Mouse (Mus musculus) kidney, embryonic 14.5 days (tissue): ENCODE measurements around the gene Abhd16b. TPM values are rescaled to one million over a fixed set of nuclear protein-coding genes. Genes with fewer than 3 reads are reported as not detected.
"Not testable (repeated sequence)": the region's sequence is repeated elsewhere in the genome, so short reads cannot be mapped to it uniquely, and the experiment has no call there.

Experiments
- ATAC-seq: fragments of 200-750 bp; cut with Nextera tagmentation; 2 replicates; pipeline ENCODE4 v1.8.0; 2017; ENCODE audit warnings: moderate number of reproducible peaks, mild to moderate bottlenecking, moderate TSS enrichment, moderate library complexity; ENCODE audit not compliant: low FRiP score, low TSS enrichment
- H3K27ac ChIP-seq: fragments of 300-500 bp; sonication (generic); 2 replicates; pipeline ENCODE4 v1.5.1; 2014; ENCODE audit warnings: low read depth, mild to moderate bottlenecking, low read length, moderate library complexity, mixed read lengths
- H3K27me3 ChIP-seq: fragments of 300-500 bp; sonication (generic); 2 replicates; pipeline ENCODE4 v1.6.1; 2014; ENCODE audit warnings: mild to moderate bottlenecking, low read length; ENCODE audit not compliant: control insufficient read depth, insufficient read depth
- H3K36me3 ChIP-seq: fragments of 300-500 bp; sonication (generic); 2 replicates; pipeline ENCODE4 v1.6.1; 2014; ENCODE audit warnings: low read length, mixed read lengths; ENCODE audit not compliant: control insufficient read depth, insufficient read depth
- H3K4me1 ChIP-seq: fragments of 300-500 bp; sonication (generic); 2 replicates; pipeline ENCODE4 v1.6.1; 2014; ENCODE audit warnings: low read length, mixed read lengths; ENCODE audit not compliant: control insufficient read depth, insufficient read depth
- H3K4me2 ChIP-seq: fragments of 300-500 bp; sonication (generic); replicated peaks from 2 replicates; pipeline ENCODE4 v1.6.1; 2014; ENCODE audit warnings: low read depth, mild to moderate bottlenecking, low read length
- H3K4me3 ChIP-seq: fragments of 300-500 bp; sonication (generic); 2 replicates; pipeline ENCODE4 v1.5.1; 2014; ENCODE audit warnings: mild to moderate bottlenecking, low read length
- H3K9ac ChIP-seq: fragments of 300-500 bp; sonication (generic); 2 replicates; pipeline ENCODE4 v1.6.1; 2014; ENCODE audit warnings: low read depth, mild to moderate bottlenecking, low read length, moderate library complexity
- H3K9me3 ChIP-seq: fragments of 300-500 bp; sonication (generic); 2 replicates; pipeline ENCODE4 v1.6.1; 2016; ENCODE audit warnings: low read length; ENCODE audit not compliant: control insufficient read depth
- WGBS: fragments of 180-500 bp; shearing (Covaris S2); extraction: QIAGEN DNeasy Blood & Tissue Kit; methylation state at CpG from one replicate; pipeline ENCODE4 v1.1.7; 2014; 5-methylcytosine and 5-hydroxymethylcytosine counted together
- polyA plus RNA-seq: library from polyadenylated mRNA; unstranded; fragments of >200 nt; fragmentation: Nextera tagmentation; extraction: Ambion mirVana; gene quantifications from 2 replicates; pipeline ENCODE4 v1.2.1, GENCODE M21; 2014

Abhd16b gene
- polyA plus RNA-seq, 1 experiment from 2014 or later = 0.19 TPM

DNA sequence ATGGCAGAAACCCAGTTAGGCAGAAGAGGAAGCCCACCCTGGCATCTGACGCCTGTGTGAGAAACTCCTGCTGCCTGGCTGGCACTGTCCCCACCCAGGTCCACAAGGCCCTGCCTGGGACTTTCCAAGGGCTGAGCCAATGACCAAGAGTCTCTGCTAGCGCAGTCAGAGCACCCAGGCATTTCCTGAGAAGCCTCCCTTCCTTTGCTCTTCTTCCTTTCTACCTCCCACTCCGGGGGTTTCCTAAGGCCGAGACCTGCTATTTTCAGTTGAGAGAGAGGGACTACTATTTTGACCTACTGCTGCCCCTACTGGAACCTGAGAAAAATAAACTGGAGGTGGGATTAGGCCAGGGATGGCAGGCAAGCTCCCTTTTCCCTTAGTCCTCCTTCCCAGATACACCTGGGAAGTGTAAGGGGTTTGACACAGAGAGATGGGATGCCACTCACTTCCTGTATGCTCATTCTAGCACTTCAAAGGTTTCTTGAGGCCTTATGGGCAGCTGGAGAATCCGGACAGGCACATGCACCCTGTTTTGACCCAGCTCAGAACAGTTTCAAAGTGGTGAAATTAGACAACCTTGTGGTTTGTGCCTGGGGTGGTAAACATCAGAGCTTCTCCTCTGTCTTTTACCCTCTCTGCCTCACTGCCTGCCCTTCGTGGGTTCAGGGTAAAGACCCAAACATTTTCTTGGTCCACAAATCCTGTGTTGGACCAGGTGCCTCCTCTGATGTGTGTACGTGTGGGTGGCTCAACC is 9.3 kb upstream of the Abhd16b start:
- Histone ChIP-seq H3K4me2 (no peak overlapping the region), H3K27ac (peak overlapping the region; percentile 7; the same call in 1 of the 2 replicates), H3K36me3 (no peaks in the 10 kb centered on the region), H3K9ac (no peak overlapping the region), H3K4me1 (peaks cover 35% of the 10 kb centered on the region), H3K9me3 (no peaks in the 10 kb centered on the region), H3K27me3 (no peaks in the 10 kb centered on the region), H3K4me3 (no peak overlapping the region)
- no peak for ATAC-seq
- 26% methylated on average over 7 of the region's 7 CpGs for WGBS

DNA sequence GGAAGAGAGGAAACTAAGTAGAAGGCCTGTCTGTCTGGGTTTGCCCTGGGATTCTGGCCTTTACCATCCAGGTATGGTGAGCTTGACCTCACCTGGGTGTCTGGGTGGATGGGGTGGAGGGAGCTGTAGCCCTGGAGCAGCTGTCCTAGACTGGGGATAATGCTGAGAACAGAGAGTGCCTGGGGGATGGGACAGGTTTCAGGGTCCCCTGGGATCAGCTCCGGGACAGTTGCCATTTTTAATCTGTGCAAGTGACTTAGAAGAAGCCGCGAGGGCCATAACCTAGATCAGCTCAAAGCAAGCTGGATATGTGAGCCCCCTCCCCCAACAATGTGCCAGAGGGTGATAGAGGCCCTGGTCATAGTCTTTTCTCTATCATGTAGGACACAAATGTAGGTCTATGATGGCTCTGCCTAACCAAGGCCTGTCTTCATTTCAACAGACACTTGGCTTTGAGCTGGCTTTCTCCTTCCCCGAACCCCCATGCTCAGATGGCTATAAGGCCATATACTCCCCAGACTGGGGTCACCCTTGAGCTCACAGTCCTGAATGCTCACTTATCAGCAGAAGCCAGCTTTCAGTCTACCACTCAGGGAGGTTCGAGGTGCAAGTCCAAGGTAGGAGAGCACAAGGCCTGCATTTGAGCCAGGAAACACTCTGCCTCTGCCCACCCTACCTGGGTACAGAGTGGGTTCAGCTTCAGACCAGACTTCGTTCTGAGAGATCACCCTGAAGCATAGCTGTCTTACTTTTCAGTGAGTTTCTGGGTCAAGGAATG is 8.4 kb upstream of the Abhd16b start:
- 84% methylated on average over 6 of the region's 6 CpGs for WGBS
- no peak overlapping the region for H3K4me2 ChIP-seq
- H3K9me3 ChIP-seq = no peaks in the 10 kb centered on the region
- ATAC-seq = no peak
- H3K4me1 ChIP-seq = peaks cover 36% of the 10 kb centered on the region
- H3K4me3 ChIP-seq = no peak overlapping the region
- no peaks in the 10 kb centered on the region for H3K27me3 ChIP-seq
- H3K27ac ChIP-seq = no peak overlapping the region
- H3K36me3 ChIP-seq = no peaks in the 10 kb centered on the region
- H3K9ac ChIP-seq = no peak overlapping the region

DNA sequence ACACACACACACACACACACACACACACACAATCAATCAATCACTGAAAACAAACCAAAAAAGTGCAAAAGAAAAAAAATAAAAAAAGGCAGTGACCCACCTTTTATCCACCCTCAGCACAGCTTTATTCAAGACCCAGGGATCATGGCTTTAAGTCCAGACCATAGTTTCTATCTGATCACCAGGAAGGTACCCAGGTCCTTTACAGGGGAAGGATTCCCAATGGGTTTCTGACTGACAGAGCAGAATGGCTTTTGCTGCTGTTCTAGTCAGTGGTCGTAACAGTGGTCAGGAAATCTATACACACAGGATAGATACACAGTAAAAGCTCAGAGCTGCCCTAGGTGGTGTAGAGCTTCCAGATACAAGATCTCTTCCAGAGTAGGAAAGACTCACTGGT is 7.3 kb upstream of the Abhd16b start:
- H3K27me3 ChIP-seq = no peaks in the 10 kb centered on the region
- H3K36me3 ChIP-seq = no peaks in the 10 kb centered on the region
- WGBS = 8% methylated on average over 1 of the region's 1 CpGs
- ATAC-seq = no peak
- peak overlapping the region; percentile 89 for H3K27ac ChIP-seq
- H3K4me1 ChIP-seq = peaks cover 36% of the 10 kb centered on the region
- H3K4me2 ChIP-seq = no peak overlapping the region
- no peaks in the 10 kb centered on the region for H3K9me3 ChIP-seq
- no peak overlapping the region for H3K9ac ChIP-seq
- no peak overlapping the region for H3K4me3 ChIP-seq

DNA sequence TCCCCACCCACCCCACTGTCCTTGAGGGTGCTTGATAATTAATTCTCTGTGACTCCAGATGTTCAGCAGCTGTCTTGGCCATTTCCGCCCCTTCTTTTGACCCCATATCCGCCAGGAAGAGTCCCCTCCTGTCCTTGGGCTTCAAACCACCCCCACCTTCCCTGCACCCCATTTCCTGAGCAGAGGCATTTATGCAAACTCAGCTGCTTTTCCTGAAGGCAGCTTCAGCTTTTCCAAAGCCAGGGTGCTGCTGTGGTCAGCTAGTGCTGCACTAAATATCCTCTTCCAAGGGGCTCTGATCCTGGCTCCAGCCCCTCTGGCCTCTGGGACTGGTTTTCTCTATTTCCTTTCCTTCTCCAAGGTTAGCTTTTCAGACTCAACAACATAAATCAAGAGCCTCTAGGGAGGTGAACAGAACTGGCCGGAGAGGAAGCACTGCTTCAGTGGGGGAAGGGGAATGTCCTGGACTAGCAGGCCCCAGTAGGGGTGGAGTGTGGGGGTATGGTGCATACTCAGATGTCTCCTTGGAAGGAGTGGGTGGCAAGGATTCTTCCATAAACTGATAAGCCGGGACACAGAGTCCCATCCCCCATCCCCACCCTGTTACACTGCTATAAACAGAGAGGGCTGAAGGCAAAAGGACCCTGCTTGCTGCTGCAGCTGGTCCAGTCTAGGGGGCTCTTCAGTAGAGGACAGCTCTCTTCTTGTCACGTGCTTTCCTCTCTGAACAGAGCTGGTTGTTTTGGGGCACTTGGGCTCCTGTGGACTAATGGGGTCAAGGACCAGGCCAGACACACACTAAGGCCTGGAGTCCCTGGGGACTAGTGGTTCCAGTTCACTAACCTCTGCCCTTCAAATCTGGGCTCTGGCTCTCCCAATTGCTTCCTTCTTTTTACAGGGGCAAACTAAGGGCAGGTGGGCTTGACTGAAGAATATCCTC is 5.4 kb upstream of the Abhd16b start:
- H3K4me1 ChIP-seq = peaks cover 36% of the 10 kb centered on the region
- no peaks in the 10 kb centered on the region for H3K27me3 ChIP-seq
- H3K9me3 ChIP-seq = no peaks in the 10 kb centered on the region
- no peak overlapping the region for H3K4me3 ChIP-seq
- H3K36me3 ChIP-seq = no peaks in the 10 kb centered on the region
- peak; percentile 97 for ATAC-seq
- 7% methylated on average over 5 of the region's 5 CpGs for WGBS
- peak overlapping the region; percentile 89 for H3K27ac ChIP-seq
- H3K4me2 ChIP-seq = 0 out of 2 replicates have a peak overlapping the region, but pooled peaks have one; percentile 6
- H3K9ac ChIP-seq = peak overlapping the region; percentile 19; the same call in 1 of the 2 replicates

DNA sequence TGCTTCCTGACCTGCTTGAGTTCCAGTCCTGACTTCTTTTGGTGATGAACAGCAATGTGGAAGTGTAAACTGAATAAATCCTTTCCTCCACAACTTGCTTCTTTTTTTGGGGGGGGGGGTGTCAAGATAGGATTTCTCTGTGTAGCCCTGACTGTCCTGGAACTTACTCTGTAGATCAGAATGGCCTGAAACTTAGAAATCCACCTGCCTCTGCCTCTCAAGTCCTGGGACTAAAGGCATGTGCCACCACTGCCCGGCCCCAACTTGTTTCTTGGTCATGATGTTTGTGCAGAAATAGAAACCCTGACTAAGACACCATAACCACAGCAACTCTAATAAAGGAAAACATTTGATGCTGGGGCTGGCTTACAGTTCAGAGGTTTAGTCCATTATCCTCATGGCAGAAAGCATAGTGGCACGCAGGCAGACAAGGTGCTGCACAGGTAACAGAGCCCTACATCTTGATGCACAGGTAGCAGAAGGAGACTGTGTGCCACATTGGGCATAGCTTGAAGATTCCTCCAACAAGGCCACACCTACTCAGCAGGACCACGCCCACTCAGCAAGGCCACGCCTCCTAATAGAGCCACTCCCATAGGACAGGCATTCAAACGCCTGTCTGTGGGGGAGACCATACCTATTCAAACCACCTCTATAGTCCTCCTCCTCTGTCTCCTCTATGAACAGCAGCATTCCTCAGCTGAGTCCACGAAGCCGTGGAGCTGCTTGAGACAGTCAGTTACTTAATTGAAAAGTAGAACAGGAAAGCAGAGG is 1.4 kb upstream of the Abhd16b start:
- H3K9ac ChIP-seq = no peak overlapping the region
- H3K36me3 ChIP-seq = no peaks in the 10 kb centered on the region
- no peak overlapping the region for H3K27ac ChIP-seq
- H3K4me1 ChIP-seq = peaks cover 23% of the 10 kb centered on the region
- H3K4me2 ChIP-seq = no peak overlapping the region
- no peak for ATAC-seq
- H3K27me3 ChIP-seq = no peaks in the 10 kb centered on the region
- no peaks in the 10 kb centered on the region for H3K9me3 ChIP-seq
- H3K4me3 ChIP-seq = no peak overlapping the region
- 30% methylated on average over 7 of the region's 7 CpGs for WGBS

DNA sequence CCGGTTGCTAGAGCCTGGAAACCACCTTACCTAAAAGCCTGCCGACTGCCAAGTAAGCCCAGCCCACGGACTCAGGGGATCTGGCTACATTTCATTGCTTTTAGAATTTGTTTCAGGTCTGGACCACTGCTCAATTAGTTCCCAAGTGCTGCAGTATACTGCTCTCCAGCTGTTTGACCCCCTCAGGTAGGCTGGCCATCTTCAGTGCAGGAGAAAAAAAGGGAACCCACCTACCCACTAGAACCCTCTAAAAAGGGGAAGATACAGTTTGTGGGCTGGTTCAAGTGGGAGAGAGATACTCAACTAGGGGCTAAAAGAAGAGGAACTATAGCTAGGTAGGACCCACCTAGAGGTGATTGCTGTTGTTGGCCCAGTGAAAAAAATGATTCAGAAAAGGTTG is 800 bp upstream of the Abhd16b start:
- WGBS = 42% methylated on average over 3 of the region's 3 CpGs
- H3K36me3 ChIP-seq = no peaks in the 10 kb centered on the region

DNA sequence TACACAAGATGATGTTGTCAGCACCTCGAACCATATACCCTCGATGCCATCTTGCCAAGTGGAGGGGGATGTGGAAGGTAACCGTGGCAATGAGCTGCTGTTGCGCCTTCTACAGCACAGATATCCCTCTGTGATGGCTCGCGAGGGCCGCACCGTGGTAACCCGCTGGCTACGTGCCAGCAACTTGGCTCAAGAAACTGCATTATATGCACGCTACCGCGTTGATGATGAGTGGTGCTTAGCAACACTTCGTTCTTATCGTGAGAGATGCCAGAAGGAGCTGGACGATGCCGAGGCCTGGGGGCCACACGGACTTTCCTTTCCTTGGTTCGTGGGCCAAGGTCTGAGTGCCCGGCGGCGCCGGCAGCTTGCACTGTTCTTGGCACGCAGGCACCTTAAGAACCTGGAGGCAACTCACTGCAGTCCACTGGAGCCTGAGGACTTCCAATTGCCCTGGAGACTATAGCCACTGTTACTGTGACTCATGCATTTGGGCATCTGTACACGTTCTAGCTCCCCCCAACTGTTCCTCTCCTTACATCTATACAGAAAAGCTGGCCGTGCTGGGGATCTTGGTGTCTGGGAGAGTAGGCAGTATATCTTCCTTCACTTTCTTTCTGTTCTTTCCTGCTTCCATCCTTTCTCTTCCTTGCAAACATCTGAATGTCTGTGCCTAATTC is 1.4 kb downstream of the Abhd16b start:
- Histone ChIP-seq H3K9ac (no peak overlapping the region), H3K4me2 (no peak overlapping the region), H3K4me1 (0 out of 2 replicates have a peak, but pooled peaks cover 2% of the 10 kb centered on the region), H3K4me3 (no peak overlapping the region), H3K9me3 (no peaks in the 10 kb centered on the region), H3K27ac (no peak overlapping the region), H3K36me3 (peaks cover 4% of the 10 kb centered on the region; the same call in 1 of the 2 replicates), H3K27me3 (no peaks in the 10 kb centered on the region)
- ATAC-seq = no peak
- WGBS = 85% methylated on average over 26 of the region's 26 CpGs

More for the DNA sequence above, 800 bp upstream of the Abhd16b start:
- Histone ChIP-seq H3K27ac (no peak overlapping the region), H3K9me3 (no peaks in the 10 kb centered on the region), H3K9ac (no peak overlapping the region), H3K4me1 (peaks cover 17% of the 10 kb centered on the region), H3K4me2 (no peak overlapping the region), H3K27me3 (no peaks in the 10 kb centered on the region), H3K4me3 (no peak overlapping the region)
- ATAC-seq = no peak

DNA sequence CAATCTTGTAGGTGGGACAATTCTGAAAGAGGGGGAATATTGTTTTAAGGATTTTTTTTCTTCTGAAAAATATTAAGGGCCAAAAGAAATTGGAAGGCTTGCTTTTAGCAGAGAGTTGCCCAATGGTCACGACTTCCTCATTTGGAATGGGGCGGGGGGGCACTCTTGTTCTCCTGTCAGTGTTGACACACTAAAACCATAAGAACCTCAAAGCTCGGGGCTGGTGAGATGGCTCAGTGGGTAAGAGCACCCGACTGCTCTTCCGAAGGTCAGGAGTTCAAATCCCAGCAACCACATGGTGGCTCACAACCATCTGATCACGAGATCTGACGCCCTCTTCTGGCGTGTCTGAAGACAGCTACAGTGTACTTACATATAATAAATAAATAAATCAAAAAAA is 2.8 kb downstream of the Abhd16b start:
- not testable (repeated sequence) for H3K9me3 ChIP-seq, H3K27me3 ChIP-seq, H3K9ac ChIP-seq, H3K4me1 ChIP-seq, H3K27ac ChIP-seq, H3K4me3 ChIP-seq, ATAC-seq
- H3K4me2 ChIP-seq = peak overlapping the region; percentile 77
- WGBS = 60% methylated on average over 8 of the region's 8 CpGs
- H3K36me3 ChIP-seq = peaks cover 16% of the 10 kb centered on the region; the same call in 1 of the 2 replicates
